Mouse (Mus musculus): Measurements from ENCODE around the gene Cinp. TPM values are rescaled to one million over a fixed set of nuclear protein-coding genes. Genes with fewer than 3 reads are reported as not detected.
"Not testable (repeated sequence)": the region's sequence is repeated elsewhere in the genome, so short reads cannot be mapped to it uniquely, and the experiment has no call there.

Gene Cinp
- total RNA-seq, 2 experiments from 2014 or later: 26.7 to 28.6 TPM

GRCm38 (mm10) chr12:110864008-110864407 lies 24.9 kb downstream of the Cinp start:
- 0 out of 2 replicates have a peak, but pooled peaks have one; percentile 17 for ATAC-seq (replicated peaks; ENCODE audit: low FRiP score, poor library complexity, severe bottlenecking)

- ATAC-seq (replicated peaks; ENCODE audit: low FRiP score, poor library complexity, severe bottlenecking): no peak
Observed at GRCm38 (mm10) chr12:110861256-110861655, 27.7 kb downstream of the Cinp start.

GRCm38 (mm10) chr12:110860293-110860692 lies 28.7 kb downstream of the Cinp start:
- ATAC-seq (replicated peaks; ENCODE audit: low FRiP score, poor library complexity, severe bottlenecking): no peak

GRCm38 (mm10) chr12:110858681-110859080 lies 30.3 kb downstream of the Cinp start:
- not testable (repeated sequence) for ATAC-seq (replicated peaks; ENCODE audit: low FRiP score, poor library complexity, severe bottlenecking)

- ATAC-seq (replicated peaks; ENCODE audit: low FRiP score, poor library complexity, severe bottlenecking): no peak
Observed at GRCm38 (mm10) chr12:110857196-110857595, 31.7 kb downstream of the Cinp start.

- ATAC-seq (replicated peaks; ENCODE audit: low FRiP score, poor library complexity, severe bottlenecking): no peak
Observed at GRCm38 (mm10) chr12:110854786-110855737, 33.9 kb downstream of the Cinp start.

- ATAC-seq (replicated peaks; ENCODE audit: low FRiP score, poor library complexity, severe bottlenecking): no peak
Observed at GRCm38 (mm10) chr12:110851923-110852322, 37.0 kb downstream of the Cinp start.

GRCm38 (mm10) chr12:110851414-110851813 lies 37.5 kb downstream of the Cinp start:
- 0 out of 2 replicates have a peak, but pooled peaks have one; percentile 28 for ATAC-seq (replicated peaks; ENCODE audit: low FRiP score, poor library complexity, severe bottlenecking)

- ATAC-seq (replicated peaks; ENCODE audit: low FRiP score, poor library complexity, severe bottlenecking): no peak
Observed at GRCm38 (mm10) chr12:110850929-110851256, 38.1 kb downstream of the Cinp start.

- ATAC-seq (replicated peaks; ENCODE audit: low FRiP score, poor library complexity, severe bottlenecking): 0 out of 2 replicates have a peak, but pooled peaks have one; percentile 33
Observed at GRCm38 (mm10) chr12:110850010-110850928, 38.7 kb downstream of the Cinp start, which contains the start of gene Zfp839. TSS of gene Zfp839 (plus strand) at chr12:110850253.

GRCm38 (mm10) chr12:110846191-110846765 lies 42.7 kb downstream of the Cinp start:
- ATAC-seq (replicated peaks; ENCODE audit: low FRiP score, poor library complexity, severe bottlenecking): no peak

- peak; percentile 82 for ATAC-seq (replicated peaks; ENCODE audit: low FRiP score, poor library complexity, severe bottlenecking)
Observed at GRCm38 (mm10) chr12:110845131-110845880, 43.6 kb downstream of the Cinp start.

- peak; percentile 32 for ATAC-seq (replicated peaks; ENCODE audit: low FRiP score, poor library complexity, severe bottlenecking)
Observed at GRCm38 (mm10) chr12:110844227-110845130, 44.5 kb downstream of the Cinp start.

GRCm38 (mm10) chr12:110843194-110844048 lies 45.5 kb downstream of the Cinp start:
- peak; percentile 72 for ATAC-seq (replicated peaks; ENCODE audit: low FRiP score, poor library complexity, severe bottlenecking)

GRCm38 (mm10) chr12:110841731-110842493 lies 47.0 kb downstream of the Cinp start:
- ATAC-seq (replicated peaks; ENCODE audit: low FRiP score, poor library complexity, severe bottlenecking): no peak

- ATAC-seq (replicated peaks; ENCODE audit: low FRiP score, poor library complexity, severe bottlenecking): peak; percentile 57
Observed at GRCm38 (mm10) chr12:110840348-110841198, 48.4 kb downstream of the Cinp start, which contains the start of gene Mok. TSS of gene Mok (minus strand) at chr12:110840939.
